Mouse (Mus musculus): ENCODE measurements at regions not wholly inside any gene's neighbourhood (a gene's known extent, or its start where the extent isn't known, plus 50 kb on each side); places are given as distances from the start of the nearest gene placed in this dataset.
"Not testable (repeated sequence)": the region's sequence is repeated elsewhere in the genome, so short reads cannot be mapped to it uniquely, and the experiment has no call there.

DNA sequence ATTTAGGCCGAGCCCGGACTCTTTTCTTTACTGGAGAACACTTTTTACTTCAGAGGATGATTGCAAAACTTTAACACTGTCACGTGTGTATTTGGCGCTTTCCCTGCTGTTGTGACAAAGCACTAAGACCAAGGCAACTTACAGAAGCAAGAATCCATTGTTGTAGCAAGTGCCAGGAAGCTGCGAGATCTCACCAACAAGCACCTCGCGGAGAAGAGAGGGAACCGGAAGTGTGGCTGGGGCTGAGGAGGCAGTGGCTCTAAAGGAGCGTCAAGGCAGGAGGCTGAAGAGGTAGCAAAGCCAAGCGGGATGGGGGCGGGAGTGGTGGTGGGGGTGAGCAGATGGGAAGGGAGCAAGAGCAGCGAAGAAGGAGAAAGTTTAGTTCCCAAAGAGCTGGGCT, 121.7 kb upstream of the Ubl3 start:
- intact Hi-C loops (cut with DNase I), result no loop called here
- no peak for DNase-seq

- intact Hi-C loops (cut with DNase I), result no loop called here
- DNase-seq, result no peak
Measured at GRCm38 (mm10) chr5:148662281-148662741, 109.7 kb upstream of the Ubl3 start.

DNA sequence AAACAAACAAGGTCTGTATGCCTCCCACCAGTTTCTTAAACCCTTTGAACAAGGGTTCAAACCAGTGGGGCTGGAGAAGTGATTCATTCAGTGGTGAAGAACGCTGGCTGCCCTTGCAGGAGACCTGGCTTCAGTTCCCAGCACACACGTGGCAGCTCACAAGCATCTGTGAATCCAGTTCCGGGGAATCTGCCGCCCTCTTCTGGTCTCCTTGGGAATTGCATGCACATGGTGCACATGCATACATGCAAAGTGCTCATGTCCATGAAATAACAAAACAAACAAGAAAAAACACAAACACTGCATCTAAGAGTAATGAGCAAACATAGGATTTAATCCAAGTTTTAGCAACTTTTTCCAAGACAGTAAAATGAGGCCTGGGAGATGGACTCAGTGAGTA, 108.5 kb upstream of the Ubl3 start:
- intact Hi-C loops (cut with DNase I), result no loop called here
- DNase-seq, result no peak

GRCm38 (mm10) chr5:148657936-148658640, 105.5 kb upstream of the Ubl3 start:
- intact Hi-C loops (cut with DNase I), result no loop called here
- DNase-seq, result no peak

DNA sequence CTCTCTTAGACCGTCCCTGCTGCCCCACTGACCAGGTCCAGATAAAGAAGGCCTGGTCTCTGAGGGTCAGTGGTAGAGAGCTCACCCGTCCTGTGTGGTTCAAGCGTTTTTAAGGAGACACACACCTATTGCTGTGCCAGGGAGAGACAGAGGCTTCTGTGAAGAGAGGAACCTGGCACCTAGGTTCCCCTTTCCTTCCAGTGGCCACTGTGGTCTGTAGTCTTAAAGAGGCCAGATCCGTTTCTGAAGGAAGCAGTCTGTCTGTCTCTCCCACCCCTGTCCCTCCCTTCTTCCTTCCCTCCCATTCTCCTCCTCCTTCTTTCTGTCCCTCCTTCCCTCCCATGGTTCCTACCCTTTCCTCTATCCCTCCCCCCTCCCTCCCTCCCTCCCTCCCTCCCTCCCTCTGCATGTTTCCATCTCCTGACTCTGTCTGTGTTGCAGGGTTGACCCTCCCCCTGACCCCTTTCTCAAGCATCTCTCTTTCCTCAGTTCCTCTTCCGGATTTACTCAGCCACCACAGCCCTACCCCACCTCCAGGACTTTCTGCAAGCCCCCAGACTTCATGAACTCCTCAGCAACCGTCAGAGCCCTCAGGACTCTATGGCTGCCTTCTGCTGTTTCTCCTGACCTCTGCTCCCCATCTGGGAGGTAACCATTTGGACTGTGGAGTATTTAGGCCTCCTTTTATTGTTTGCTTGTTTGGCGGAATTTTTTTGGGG, 100.1 kb upstream of the Ubl3 start:
- intact Hi-C loops (cut with DNase I), result no loop called here
- DNase-seq, result no peak

DNA sequence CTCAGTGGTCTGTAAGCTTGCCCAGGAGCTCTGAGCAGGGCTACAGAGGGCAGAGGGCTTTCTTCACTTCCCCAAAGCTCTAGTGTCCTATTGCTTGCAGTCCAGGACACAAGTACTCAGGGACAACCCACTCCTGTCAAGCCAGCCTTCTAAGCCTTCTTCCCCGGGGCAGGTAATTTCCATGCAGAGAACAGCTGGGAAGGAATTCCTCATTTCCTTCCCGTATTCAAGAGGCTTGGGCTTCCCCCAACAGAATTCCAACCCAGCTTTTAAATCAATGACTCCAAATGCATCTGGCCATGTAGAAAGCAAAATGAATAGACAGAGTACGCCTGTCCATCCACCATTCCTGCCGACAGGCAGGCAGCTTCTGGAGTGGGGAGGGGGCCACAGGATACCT, 99.1 kb upstream of the Ubl3 start:
- no peak for DNase-seq
- intact Hi-C loops (cut with DNase I), result no loop called here

- intact Hi-C loops (cut with DNase I), result loop anchor here (5.0 kb wide), 1 partner anchor 48 kb away; no protein-coding TSS in a partner anchor
- DNase-seq, result not testable (repeated sequence)
Measured at GRCm38 (mm10) chr5:148649573-148649972, 97.0 kb upstream of the Ubl3 start.

DNA sequence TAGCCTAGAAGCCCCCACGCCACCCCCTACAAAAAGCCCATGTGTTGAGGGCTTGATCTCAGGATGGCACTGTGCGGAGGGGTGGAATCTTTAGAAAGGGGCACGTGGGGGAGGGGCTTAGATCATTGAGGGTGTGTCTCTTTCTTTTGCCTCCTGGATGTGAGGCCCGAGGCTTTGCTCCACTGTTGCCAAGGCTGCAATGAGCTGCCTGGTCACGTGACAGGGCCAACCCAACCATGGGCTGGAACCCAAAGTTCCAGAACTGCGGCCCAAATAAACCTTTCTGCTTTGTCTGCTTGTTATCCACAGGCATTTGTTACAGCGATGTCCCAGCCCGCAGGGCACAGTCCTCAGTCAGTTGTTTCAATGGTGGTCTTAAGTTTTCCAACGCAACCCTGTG, 96.5 kb upstream of the Ubl3 start:
- intact Hi-C loops (cut with DNase I), result loop anchor here (5.0 kb wide), 1 partner anchor 48 kb away; no protein-coding TSS in a partner anchor
- DNase-seq, result no peak

DNA sequence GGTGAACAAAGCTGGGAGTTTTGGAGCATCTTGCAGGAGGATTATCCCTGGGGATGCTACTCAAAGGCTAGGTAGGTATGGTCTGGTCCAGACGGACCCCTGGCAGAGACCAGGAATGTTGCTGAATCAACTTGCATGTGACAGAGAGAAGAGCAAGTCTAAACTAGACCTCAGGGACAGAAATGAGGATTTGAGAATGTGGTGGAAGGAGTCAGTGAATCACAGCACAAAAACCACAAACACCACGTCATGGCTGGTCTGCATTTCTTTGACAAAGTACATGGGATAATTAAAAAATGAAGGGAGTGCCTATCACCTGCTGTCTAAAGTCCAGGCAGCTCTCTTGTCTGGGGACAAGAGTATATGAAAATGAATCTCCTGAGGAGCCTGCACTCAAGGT, 95.1 kb upstream of the Ubl3 start:
- intact Hi-C loops (cut with DNase I), result loop anchor here (5.0 kb wide), 1 partner anchor 50 kb away; no protein-coding TSS in a partner anchor
- no peak for DNase-seq

DNA sequence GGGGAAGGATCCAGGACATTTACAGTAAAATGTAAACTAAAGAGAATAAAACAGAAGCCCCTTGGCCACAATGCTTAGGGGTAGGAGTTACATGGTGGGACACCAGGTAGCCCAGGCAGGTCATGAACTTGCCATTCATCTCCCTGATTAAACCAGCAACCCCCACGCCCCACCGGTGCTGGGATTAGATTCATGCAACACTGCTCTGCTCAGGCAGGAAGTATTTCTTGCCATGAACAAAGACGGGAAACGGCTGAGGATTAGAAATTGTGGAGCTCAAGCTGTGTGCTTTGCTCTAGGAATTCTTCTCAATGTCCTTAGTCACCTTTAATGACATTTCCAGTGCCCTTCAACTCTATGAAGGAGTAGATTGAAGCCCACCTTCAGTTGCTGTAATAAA, 93.2 kb upstream of the Ubl3 start:
- peak in 1 of 2 experiments; percentile 27 for DNase-seq
- intact Hi-C loops (cut with DNase I), result loop anchor here (5.0 kb wide), 1 partner anchor 52 kb away; no protein-coding TSS in a partner anchor

GRCm38 (mm10) chr5:148645191-148645681, 92.6 kb upstream of the Ubl3 start:
- DNase-seq, result no peak
- intact Hi-C loops (cut with DNase I), result loop anchor here (5.0 kb wide), 1 partner anchor 52 kb away; no protein-coding TSS in a partner anchor

GRCm38 (mm10) chr5:148644345-148644744, 91.8 kb upstream of the Ubl3 start:
- no peak for DNase-seq
- intact Hi-C loops (cut with DNase I), result no loop called here

GRCm38 (mm10) chr5:148641652-148642395, 89.2 kb upstream of the Ubl3 start:
- no peak for DNase-seq
- intact Hi-C loops (cut with DNase I), result no loop called here

DNA sequence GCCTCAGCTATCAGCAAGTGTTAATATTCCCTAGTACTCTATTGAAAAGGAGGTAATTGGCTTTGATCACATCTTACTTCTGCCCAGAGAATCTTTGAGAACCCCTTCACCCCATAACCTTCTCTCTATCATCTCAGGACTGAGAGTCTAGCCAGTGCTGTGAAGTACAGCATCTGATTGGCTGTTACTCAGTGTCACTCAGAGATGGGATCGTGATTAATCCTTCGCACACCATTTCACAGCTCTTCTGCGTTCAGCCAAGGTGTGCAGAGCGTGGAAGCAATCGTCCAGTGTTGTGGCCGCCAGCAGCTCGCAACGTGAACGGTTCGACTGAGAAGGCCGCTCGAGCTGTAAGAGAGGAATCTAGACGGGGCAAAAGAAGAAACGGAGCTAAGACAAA, 87.9 kb upstream of the Ubl3 start:
- no peak for DNase-seq
- intact Hi-C loops (cut with DNase I), result no loop called here

GRCm38 (mm10) chr5:148634919-148635356, 82.3 kb upstream of the Ubl3 start:
- intact Hi-C loops (cut with DNase I), result loop anchor here (5.0 kb wide), 2 partner anchors 58 to 157 kb away; no protein-coding TSS in a partner anchor
- DNase-seq, result peak in 1 of 2 experiments; percentile 24

DNA sequence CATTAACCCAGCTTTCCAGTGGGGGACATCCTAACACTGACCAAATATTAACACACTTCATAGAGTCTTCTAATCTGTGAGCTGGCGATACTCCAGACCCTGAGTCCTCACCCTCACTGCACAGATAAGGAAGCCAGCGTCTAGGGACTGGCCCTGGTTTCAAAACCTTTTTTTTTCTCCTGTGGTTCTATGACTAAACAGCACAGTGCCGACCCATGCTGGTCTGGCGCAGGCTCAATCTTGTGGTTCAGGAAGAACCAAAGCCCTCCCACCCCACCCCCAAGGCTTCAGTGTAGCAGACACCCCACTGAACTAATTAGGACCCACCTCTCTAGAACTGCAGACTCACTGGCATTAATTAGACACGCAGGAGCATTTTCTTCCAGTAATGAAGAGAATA, 81.4 kb upstream of the Ubl3 start:
- intact Hi-C loops (cut with DNase I), result loop anchor here (5.0 kb wide), 1 partner anchor 158 kb away; no protein-coding TSS in a partner anchor
- DNase-seq, result peak; percentile 36 to 40

- intact Hi-C loops (cut with DNase I), result loop anchor here (5.0 kb wide), 1 partner anchor 159 kb away; no protein-coding TSS in a partner anchor
- peak; percentile 37 to 46 for DNase-seq
Measured at GRCm38 (mm10) chr5:148633331-148633730, 80.7 kb upstream of the Ubl3 start.

DNA sequence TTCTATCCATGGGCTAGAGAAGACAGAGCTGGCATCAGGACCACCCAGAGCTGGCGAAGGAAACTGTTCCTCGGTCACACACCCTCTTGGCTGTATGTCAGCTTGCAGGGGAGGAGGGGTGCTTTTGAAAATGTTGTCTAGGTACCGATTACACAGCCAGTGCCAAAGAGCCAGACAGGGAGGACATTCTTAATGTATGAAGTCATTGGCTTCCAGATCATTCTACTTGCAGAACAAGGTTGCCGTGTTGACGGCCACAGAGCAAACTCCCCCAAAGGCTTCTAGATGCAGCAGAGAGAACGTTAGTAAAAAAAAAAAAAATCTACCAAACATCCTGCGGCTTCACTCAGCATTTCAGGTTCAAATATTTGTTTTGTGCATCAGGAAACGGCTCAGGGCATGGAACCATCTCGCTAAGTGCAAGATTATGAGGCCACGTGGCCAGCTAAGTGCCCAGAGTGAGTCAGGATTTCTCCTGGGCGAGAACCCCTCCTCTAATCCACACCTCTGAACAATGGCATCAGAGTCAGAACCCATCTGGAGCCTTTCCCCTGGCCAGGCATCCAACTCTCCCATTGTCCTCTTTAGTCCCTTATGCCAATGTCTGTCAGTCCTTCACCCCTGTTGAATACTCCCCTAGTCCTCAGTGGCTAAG, 80.1 kb upstream of the Ubl3 start:
- DNase-seq, result peak; percentile 67 to 77
- intact Hi-C loops (cut with DNase I), result loop anchor here (5.0 kb wide), 1 partner anchor 160 kb away; no protein-coding TSS in a partner anchor

DNA sequence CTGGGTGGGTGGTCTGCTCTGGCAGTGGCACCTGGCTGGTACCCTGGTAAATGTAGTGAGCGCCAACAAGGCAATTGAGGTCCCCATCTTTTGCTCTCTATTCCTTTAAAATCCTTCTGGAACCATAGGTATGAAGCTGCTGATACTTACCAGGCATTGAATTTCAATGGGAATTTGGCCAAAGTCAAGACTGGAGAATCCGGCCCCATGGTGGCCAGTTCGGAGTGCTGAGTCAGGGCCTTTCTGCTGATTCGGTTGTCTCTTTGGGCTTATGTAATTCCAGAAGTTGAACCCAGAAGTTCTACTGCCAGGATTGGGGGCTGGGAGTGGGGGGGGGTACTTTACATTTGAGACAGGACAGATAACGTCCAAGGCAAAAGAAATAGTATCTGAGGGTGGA, 79.0 kb upstream of the Ubl3 start:
- intact Hi-C loops (cut with DNase I), result loop anchor here (5.0 kb wide), 1 partner anchor 161 kb away; no protein-coding TSS in a partner anchor
- DNase-seq, result no peak

- no peak for DNase-seq
- intact Hi-C loops (cut with DNase I), result no loop called here
Measured at GRCm38 (mm10) chr5:148626014-148626413, 73.4 kb upstream of the Ubl3 start.

All from heart, postnatal 10 days (tissue).